Mouse (Mus musculus) neutrophil, adult 65 days (primary cell): ENCODE measurements around the gene Bend3. TPM values are rescaled to one million over a fixed set of nuclear protein-coding genes. Genes with fewer than 3 reads are reported as not detected.

Source experiments
- total RNA-seq: library from RNA; stranded (reverse); gene quantifications from 2 replicates; pipeline ENCODE4 v1.2.4, GENCODE M21; 2023

Bend3 gene
- 2.3 and 2.8 TPM in 2 replicates for total RNA-seq

GRCm38 (mm10) chr10:43478751-43479435, at the start of gene Bend3:
TSS of gene Bend3 (plus strand) at chr10:43478831.

GRCm38 (mm10) chr10:43523931-43524330, 45.3 kb downstream of the Bend3 start, which contains the start of gene Gm9803:
TSS of gene Gm9803 (plus strand) at chr10:43524084.

GRCm38 (mm10) chr10:43540442-43541152, 62.0 kb downstream of the Bend3 start, which contains the start of gene 1700021F05Rik:
TSS of gene 1700021F05Rik (minus strand) at chr10:43540994.

Other genes starting within 250 kb of the Bend3 start
- gene Gm9803, start 45.3 kb downstream of the Bend3 start, total RNA-seq: 4.6 TPM in 1 of 2 replicates, not detected in the other
- 7.9 and 11.0 TPM in 2 replicates for gene 1700021F05Rik, start 62.2 kb downstream of the Bend3 start, total RNA-seq
- 730 and 848 TPM in 2 replicates for gene Cd24a, start 99.5 kb downstream of the Bend3 start, total RNA-seq